Mouse (Mus musculus) heart, embryonic 11.5 days (tissue): ENCODE measurements around the gene Myo3b. TPM values are rescaled to one million over a fixed set of nuclear protein-coding genes. Genes with fewer than 3 reads are reported as not detected.

ENCODE experiments used
- ATAC-seq: fragments of 200-750 bp; cut with Nextera tagmentation; replicated peaks from 2 replicates; pipeline ENCODE4 v1.8.0; 2017; ENCODE audit warnings: moderate library complexity; ENCODE audit not compliant: insufficient number of reproducible peaks, low FRiP score, low TSS enrichment
- H3K27ac ChIP-seq: fragments of 300-500 bp; sonication (generic); 2 replicates; pipeline ENCODE4 v1.5.1; 2014; ENCODE audit warnings: mild to moderate bottlenecking, low read depth, low read length
- H3K27me3 ChIP-seq: fragments of 300-500 bp; sonication (generic); 2 replicates; pipeline ENCODE4 v1.6.1; 2014; ENCODE audit warnings: mild to moderate bottlenecking, low read length, mixed read lengths; ENCODE audit not compliant: control insufficient read depth, insufficient read depth
- H3K36me3 ChIP-seq: fragments of 300-500 bp; sonication (generic); 2 replicates; pipeline ENCODE4 v1.6.1; 2014; ENCODE audit warnings: mild to moderate bottlenecking, low read length, moderate library complexity, mixed read lengths; ENCODE audit not compliant: control insufficient read depth, insufficient read depth
- H3K4me1 ChIP-seq: fragments of 300-500 bp; sonication (generic); 2 replicates; pipeline ENCODE4 v1.6.1; 2014; ENCODE audit warnings: low read length; ENCODE audit not compliant: control insufficient read depth, insufficient read depth
- H3K4me2 ChIP-seq: fragments of 300-500 bp; sonication (generic); 2 replicates; pipeline ENCODE4 v1.6.1; 2014; ENCODE audit warnings: mild to moderate bottlenecking, moderate library complexity
- H3K4me3 ChIP-seq: fragments of 300-500 bp; sonication (generic); 2 replicates; pipeline ENCODE4 v1.5.1; 2014; ENCODE audit warnings: low read depth, low read length
- H3K9ac ChIP-seq: fragments of 300-500 bp; sonication (generic); 2 replicates; pipeline ENCODE4 v1.6.1; 2014; ENCODE audit warnings: mild to moderate bottlenecking, low read depth, low read length, moderate library complexity
- H3K9me3 ChIP-seq: fragments of 300-500 bp; sonication (generic); replicated peaks from 2 replicates; pipeline ENCODE4 v1.6.1; 2016; ENCODE audit warnings: low read length; ENCODE audit not compliant: control insufficient read depth
- WGBS: fragments of 180-500 bp; shearing (Covaris S2); extraction: QIAGEN DNeasy Blood & Tissue Kit; methylation state at CpG from one replicate; pipeline ENCODE4 v1.1.7; 2014; ENCODE audit not compliant: insufficient replicate concordance; 5-methylcytosine and 5-hydroxymethylcytosine counted together
- polyA plus RNA-seq: library from polyadenylated mRNA; unstranded; fragments of >200 nt; fragmentation: Nextera tagmentation; extraction: Ambion mirVana; gene quantifications from 2 replicates; pipeline ENCODE4 v1.2.1, GENCODE M21; 2014

The Myo3b gene
- polyA plus RNA-seq, 1 experiment from 2014 or later, result 0.30 TPM

DNA sequence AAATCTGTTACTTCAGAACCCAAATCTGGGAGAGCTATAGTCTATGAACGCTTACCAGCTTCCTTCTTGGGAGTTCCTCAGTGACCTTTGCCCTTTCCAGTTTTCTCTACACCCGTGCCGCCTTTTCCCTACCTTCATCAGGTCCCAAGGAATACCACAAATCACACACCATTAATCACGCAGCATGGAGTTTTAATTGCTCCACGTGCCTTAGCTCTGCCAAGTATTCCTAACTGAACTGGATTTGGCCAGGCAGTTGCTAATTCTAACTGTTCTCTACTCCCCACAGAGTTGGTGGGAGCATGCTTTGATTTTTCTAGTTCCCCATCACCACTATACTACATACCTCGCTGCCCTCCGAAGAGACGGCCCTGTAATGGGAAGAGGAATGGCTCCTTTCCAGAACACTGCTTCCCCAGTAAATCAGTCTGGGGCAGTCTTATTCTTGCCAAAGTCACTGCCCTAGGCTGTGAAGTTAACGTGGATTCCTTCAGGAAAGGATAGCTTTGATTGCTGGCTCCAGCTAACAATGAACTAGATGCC lies 358.9 kb downstream of the Myo3b start:
- ATAC-seq, result no peak
- H3K4me3 ChIP-seq, result no peak overlapping the region
- 77% methylated on average over 9 of the region's 9 CpGs for WGBS
- no peaks in the 10 kb centered on the region for H3K36me3 ChIP-seq
- no peak overlapping the region for H3K9ac ChIP-seq
- H3K4me2 ChIP-seq, result no peak overlapping the region
- no peaks in the 10 kb centered on the region for H3K27me3 ChIP-seq
- no peaks in the 10 kb centered on the region for H3K4me1 ChIP-seq
- no peak overlapping the region for H3K27ac ChIP-seq
- no peaks in the 10 kb centered on the region for H3K9me3 ChIP-seq

DNA sequence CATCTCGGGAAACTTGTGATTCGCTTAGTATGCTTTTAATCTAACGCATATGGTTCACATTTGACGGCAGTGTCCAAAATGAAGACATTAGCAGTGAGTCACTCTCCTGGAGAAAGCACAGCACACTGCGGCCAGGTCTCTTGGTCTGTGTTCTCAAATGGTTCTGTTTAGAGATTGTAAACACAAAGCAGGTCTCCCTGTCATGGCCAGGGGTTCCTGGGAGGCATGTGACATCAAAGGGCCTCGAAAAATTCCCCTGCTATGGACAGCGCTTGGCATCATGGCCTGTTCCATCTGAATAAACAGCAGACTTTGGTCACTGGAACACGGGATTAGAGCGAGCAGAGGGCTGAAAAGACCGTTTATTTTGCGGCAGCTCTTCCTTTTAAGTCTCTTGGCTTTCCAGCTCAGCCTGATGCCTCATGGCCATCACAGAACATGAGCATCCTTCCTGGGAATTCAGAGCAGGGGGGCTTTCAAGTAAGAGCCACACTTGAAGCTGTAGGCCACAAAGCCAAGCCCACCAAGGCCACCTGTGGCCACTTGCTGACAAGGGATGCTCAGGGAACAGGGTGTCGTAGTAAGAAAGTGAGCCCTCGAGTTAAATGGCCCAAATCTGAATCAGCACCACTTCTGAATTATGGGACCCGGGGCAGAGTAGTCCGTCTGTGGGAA lies 360.7 kb downstream of the Myo3b start:
- no peak overlapping the region for H3K27ac ChIP-seq
- no peak for ATAC-seq
- no peaks in the 10 kb centered on the region for H3K27me3 ChIP-seq
- no peaks in the 10 kb centered on the region for H3K4me1 ChIP-seq
- no peak overlapping the region for H3K9ac ChIP-seq
- H3K4me3 ChIP-seq, result no peak overlapping the region
- WGBS, result 79% methylated on average over 15 of the region's 15 CpGs
- H3K9me3 ChIP-seq, result no peaks in the 10 kb centered on the region
- H3K4me2 ChIP-seq, result no peak overlapping the region
- H3K36me3 ChIP-seq, result no peaks in the 10 kb centered on the region

DNA sequence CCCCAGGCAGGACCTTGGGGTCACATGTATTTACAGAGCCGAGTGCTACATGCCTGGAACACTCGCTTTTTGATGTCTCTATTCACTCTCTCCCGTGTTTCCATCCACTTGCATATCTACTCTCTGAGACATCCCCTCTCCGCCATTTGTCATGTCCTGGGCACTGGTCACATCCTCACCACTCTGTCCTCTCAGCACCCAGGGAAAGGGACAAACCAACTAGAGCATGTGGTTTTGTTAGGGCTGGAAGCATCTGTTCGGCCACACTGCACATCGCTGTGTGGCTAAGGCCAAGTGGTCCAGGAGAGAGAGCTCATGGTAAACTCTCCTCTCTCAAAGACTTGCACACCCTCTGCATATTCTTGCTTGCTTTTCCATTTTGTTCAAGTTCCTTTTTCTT lies 361.4 kb downstream of the Myo3b start:
- H3K9me3 ChIP-seq, result no peaks in the 10 kb centered on the region
- H3K4me3 ChIP-seq, result no peak overlapping the region
- H3K27ac ChIP-seq, result no peak overlapping the region
- no peak overlapping the region for H3K4me2 ChIP-seq
- no peaks in the 10 kb centered on the region for H3K36me3 ChIP-seq
- no peak overlapping the region for H3K9ac ChIP-seq
- no peak for ATAC-seq
- no peaks in the 10 kb centered on the region for H3K27me3 ChIP-seq
- 78% methylated on average over 6 of the region's 6 CpGs for WGBS
- no peaks in the 10 kb centered on the region for H3K4me1 ChIP-seq

DNA sequence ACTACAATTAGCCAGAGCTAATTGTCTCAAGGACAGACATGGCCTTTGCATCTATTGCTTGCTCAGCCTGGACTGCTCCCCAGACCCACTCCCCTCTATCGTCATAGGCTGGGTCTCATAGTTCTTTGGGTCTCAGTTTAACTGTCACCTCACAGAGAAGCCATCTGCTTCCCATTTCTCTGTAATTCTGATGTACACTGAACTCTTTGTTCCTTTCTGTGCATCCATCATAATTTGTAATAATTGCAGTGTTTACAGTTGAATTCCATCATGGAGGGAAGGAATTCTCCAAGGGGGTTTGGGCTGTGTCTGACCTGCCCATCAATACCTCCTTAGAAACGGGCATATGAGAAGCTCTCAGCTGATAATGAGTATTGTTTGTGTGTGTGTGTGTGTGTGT lies 365.4 kb downstream of the Myo3b start:
- H3K4me2 ChIP-seq, result no peak overlapping the region
- no peak overlapping the region for H3K27ac ChIP-seq
- H3K4me3 ChIP-seq, result no peak overlapping the region
- ATAC-seq, result no peak
- H3K36me3 ChIP-seq, result no peaks in the 10 kb centered on the region
- peaks cover 3% of the 10 kb centered on the region; the same call in 1 of the 2 replicates for H3K4me1 ChIP-seq
- WGBS, result 58% methylated on average over 2 of the region's 2 CpGs
- no peak overlapping the region for H3K9ac ChIP-seq
- H3K9me3 ChIP-seq, result no peaks in the 10 kb centered on the region
- H3K27me3 ChIP-seq, result no peaks in the 10 kb centered on the region

DNA sequence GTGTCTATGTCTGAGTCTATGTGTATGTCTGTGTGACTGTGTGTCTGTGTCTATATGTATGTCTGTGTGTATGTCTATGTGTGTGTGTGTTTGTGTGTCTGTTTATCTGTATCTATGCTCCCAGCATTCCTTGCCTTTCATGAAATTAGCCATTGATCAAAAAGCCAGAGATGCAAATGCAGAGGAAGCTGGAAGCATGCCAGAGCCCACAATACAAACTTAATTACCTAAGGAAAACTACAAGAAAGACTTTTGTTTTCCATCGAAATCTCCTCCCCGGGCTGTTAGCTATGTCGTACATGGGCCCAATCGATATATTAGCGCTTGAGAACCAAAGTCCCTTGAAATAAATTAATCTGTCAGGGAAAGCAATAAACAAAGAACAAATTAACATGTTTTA lies 367.9 kb downstream of the Myo3b start:
- no peak for ATAC-seq
- 94% methylated on average over 5 of the region's 5 CpGs for WGBS
- no peaks in the 10 kb centered on the region for H3K27me3 ChIP-seq

DNA sequence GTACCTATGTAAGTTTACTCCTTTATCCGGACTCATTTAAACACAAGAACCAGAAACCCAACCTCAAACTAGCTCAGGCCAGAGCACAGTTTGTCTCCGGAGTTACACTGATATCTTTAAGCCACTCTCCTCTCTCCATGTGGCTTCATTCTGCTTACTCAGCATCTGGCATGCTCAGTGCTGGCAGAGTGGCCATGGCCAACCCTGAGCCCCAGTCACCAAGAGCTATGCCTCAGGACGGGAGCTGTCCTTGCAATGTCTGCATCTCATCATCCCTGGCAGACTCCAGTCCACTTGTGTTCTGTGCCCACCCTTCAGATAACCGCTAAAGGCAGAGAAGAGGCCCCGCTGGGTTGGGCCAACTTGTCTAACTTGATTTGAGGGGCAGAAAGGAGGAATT lies 368.8 kb downstream of the Myo3b start:
- H3K36me3 ChIP-seq, result no peaks in the 10 kb centered on the region
- no peaks in the 10 kb centered on the region for H3K9me3 ChIP-seq
- H3K27ac ChIP-seq, result no peak overlapping the region
- H3K27me3 ChIP-seq, result no peaks in the 10 kb centered on the region
- WGBS, result 30% methylated on average over 5 of the region's 5 CpGs
- H3K9ac ChIP-seq, result no peak overlapping the region
- H3K4me2 ChIP-seq, result no peak overlapping the region
- ATAC-seq, result no peak
- H3K4me3 ChIP-seq, result no peak overlapping the region
- peaks cover 3% of the 10 kb centered on the region; the same call in 1 of the 2 replicates for H3K4me1 ChIP-seq

More for the DNA sequence above, 367.9 kb downstream of the Myo3b start:
- H3K36me3 ChIP-seq, result no peaks in the 10 kb centered on the region
- peaks cover 3% of the 10 kb centered on the region; the same call in 1 of the 2 replicates for H3K4me1 ChIP-seq
- H3K4me2 ChIP-seq, result no peak overlapping the region
- H3K4me3 ChIP-seq, result no peak overlapping the region
- no peak overlapping the region for H3K27ac ChIP-seq
- no peaks in the 10 kb centered on the region for H3K9me3 ChIP-seq
- no peak overlapping the region for H3K9ac ChIP-seq

DNA sequence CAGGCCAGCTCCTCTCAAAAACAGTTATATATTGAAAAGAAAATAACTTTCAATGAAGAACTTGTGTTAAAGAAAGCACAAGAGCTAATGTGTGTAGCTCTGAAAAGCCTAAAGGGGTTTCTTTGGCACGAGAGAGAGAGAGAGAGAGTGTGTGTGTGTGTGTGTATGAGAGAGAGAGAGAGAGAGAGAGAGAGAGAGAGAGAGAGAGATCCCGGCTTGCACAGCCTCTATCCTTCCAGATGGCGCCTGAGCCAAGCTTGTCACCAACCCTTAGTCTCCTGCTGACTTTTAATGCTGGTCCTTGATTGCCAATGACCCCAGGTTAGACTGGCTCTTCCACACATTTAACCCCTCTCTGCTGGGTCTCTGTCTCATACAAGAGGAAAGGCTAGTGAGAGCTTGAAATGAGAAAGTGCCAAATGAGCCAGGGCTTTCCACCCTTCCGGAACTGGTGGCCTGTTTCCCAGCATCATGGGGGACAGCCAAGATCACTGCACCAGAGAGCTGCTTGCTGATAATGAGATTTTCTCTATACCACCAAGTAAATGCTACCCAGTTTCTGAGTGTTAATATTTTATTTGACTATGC lies 371.5 kb downstream of the Myo3b start:
- Histone ChIP-seq H3K36me3 (no peaks in the 10 kb centered on the region), H3K27me3 (no peaks in the 10 kb centered on the region), H3K4me2 (no peak overlapping the region), H3K4me3 (no peak overlapping the region), H3K27ac (no peak overlapping the region), H3K9me3 (no peaks in the 10 kb centered on the region), H3K4me1 (peaks cover 3% of the 10 kb centered on the region; the same call in 1 of the 2 replicates), H3K9ac (no peak overlapping the region)
- no peak for ATAC-seq
- 75% methylated on average over 4 of the region's 4 CpGs for WGBS

DNA sequence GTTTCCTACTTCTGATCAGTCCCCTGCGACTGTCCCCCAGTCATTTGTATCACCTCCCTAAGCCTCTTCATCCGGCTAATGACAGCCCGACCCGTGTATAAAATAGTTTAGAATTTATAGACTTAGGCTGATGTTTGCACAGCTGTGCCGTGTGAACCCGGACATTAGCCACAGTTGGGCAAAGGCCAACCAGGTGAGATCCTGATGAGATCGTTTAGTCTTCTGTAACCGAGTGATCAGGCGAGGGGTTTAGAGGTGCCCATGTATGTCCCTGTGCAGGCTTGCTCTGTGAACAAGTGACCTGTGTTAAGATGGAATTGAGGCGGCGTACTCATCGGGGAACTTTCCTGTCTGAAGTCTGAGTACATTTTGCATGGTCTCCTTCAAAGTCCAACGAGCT lies 373.4 kb downstream of the Myo3b start:
- Histone ChIP-seq H3K36me3 (no peaks in the 10 kb centered on the region), H3K27ac (no peak overlapping the region), H3K4me1 (peaks cover 3% of the 10 kb centered on the region; the same call in 1 of the 2 replicates), H3K4me2 (no peak overlapping the region), H3K27me3 (no peaks in the 10 kb centered on the region), H3K9ac (no peak overlapping the region), H3K4me3 (no peak overlapping the region), H3K9me3 (no peaks in the 10 kb centered on the region)
- WGBS, result 77% methylated on average over 13 of the region's 13 CpGs
- no peak for ATAC-seq
